Mouse (Mus musculus): ENCODE data around the gene Gm20594. TPM values are rescaled to one million over a fixed set of nuclear protein-coding genes. Genes with fewer than 3 reads are reported as not detected.

Gene Gm20594
- not detected in 2 replicates for polyA plus RNA-seq (2012; rRNA removed)

DNA sequence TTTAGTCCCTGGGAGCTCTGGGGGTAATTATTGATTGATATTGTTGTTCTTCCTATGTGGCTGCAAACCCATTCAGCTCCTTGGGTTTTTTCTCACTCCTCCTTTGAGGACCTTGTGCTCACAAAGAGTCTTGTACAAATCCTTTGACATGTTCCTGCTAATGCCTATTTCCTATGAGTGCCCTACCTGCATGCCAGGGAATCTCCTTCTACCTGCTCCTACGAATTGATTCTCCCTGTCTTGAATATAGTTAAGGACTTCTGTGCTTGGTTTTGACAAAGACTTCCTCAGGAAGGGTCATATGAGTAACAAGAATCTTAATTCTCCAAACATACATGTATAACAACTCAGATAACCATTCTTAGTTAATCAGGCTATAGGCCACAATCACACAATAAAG lies at the start of gene Gm20594:
Gene Gm20594 (plus strand): TSS at position 301 of the 400 bp plus-strand sequence.
- no peak for DNase-seq (ENCODE audit: extremely low spot score in 1 of 2, low spot score in 1 of 2)

DNA sequence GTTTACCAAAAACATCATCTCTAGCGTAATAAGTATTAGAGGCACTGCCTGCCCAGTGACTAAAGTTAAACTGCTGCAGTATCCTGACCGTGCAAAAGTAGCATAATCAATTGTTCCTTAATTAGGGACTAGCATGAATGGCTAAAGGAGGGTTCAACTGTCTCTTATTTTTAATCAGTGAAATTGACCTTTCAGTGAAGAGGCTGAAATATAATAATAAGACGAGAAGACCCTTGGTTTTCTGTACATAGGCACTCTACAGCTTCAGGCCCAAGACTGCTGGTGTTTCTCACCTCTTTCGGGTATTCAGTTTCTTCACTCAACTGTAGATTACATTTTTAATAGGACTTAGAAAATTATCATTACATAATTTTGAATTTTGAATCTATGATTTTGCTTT lies 398 bp downstream of the Gm20594 start:
- no peak for DNase-seq (ENCODE audit: extremely low spot score in 1 of 2, low spot score in 1 of 2)

DNA sequence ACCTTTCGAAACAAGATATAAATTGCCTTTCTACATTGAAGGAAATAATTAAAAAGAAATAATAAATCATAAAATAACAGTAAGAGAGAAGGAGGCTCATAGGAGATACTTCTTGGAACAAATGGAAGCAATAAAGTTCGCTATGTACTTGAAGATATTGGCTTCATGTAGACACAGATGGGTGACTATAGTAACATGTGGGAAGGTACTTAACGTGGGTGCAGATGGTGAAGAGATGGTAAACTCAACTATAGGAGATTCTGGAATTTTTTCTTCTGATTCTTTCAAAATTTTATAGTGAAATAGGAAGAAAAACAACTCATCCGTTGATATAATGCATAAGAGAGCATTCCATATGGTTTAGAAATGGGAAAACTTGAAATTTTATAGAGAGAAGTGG lies 16.1 kb downstream of the Gm20594 start:
- peak; percentile 18 to 44 for DNase-seq (ENCODE audit: extremely low spot score in 1 of 2, low spot score in 1 of 2)

DNA sequence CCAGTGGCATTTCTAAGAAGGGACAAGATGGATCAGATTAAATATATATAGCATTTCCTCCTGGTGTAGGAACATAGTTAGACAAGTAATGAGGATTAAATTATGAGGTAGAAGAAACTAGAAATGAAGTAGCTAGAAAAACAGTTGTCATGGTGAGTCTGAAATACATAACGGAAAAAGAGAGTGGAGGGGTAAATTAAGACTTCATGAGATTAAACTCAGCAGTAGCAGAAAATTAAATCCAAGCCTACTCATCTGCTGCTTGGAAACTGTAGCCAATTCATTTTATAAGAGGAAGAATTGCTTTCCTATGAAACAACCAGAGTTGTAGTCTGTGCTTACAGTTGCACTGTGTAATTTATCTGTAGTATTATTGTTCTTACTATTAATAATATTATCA lies 29.1 kb downstream of the Gm20594 start:
- peak in 1 of 2 experiments; percentile 20 for DNase-seq (ENCODE audit: extremely low spot score in 1 of 2, low spot score in 1 of 2)

Other genes starting within 250 kb of the Gm20594 start
- gene Lrrtm4, start 201.0 kb downstream of the Gm20594 start, polyA plus RNA-seq (2012; rRNA removed): 23.3 and 31.9 TPM in 2 replicates

Measured in frontal cortex, adult 2 months (tissue).